Mouse (Mus musculus): ENCODE measurements around the gene Tmem97. TPM values are rescaled to one million over a fixed set of nuclear protein-coding genes. Genes with fewer than 3 reads are reported as not detected.
"Not testable (repeated sequence)": the region's sequence is repeated elsewhere in the genome, so short reads cannot be mapped to it uniquely, and the experiment has no call there.

Tmem97 gene
- polyA plus RNA-seq, 1 experiment from 2014 or later, result 81.5 TPM

DNA sequence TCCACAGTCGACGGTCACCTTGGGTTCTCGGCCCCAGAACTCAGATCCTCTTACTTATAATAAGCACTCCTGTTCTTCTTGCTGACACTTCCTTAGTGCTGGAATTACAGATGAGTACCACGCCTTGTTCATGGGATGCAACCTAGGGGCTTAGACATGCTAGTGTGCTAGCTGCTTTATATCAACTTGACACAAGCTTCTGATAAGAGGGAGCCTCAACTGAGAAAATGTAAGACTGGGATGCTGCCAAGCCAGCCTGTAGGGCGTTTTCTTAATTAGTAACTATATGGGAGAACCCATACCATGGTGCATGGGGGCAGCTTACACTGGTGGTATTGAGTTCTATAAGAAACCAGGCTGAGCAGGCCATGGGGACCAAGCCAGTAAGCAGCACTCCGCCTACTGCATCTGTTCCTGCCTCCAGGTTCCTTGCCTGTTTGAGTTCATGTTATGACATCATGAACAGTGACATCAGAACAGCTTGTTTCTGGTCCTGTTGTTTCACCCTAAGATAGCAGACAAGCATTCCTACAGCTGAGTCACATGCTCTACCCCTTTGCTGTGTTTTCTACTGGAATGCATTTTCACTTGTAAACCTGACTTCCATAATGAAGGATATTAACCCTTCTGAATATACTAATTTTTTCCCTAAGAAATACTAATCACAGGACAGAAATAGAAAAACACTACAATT is 43.8 kb upstream of the Tmem97 start:
- H3K4me3 ChIP-seq (ENCODE audit: low read depth, low read length), result no peak overlapping the region
- no peaks in the 10 kb centered on the region for H3K9me3 ChIP-seq (ENCODE audit: low read length)
- DNase-seq (no peak), ATAC-seq (no peak)
- H3K36me3 ChIP-seq (replicated peaks; ENCODE audit: insufficient read depth, low read length), result no peaks in the 10 kb centered on the region
- H3K9ac ChIP-seq (replicated peaks), result no peak overlapping the region
- H3K4me1 ChIP-seq (ENCODE audit: insufficient read depth), result 0 out of 2 replicates have a peak, but pooled peaks cover 2% of the 10 kb centered on the region
- H3K27me3 ChIP-seq (ENCODE audit: insufficient read depth, low read length), result no peaks in the 10 kb centered on the region
- 78% methylated on average over 6 of the region's 6 CpGs for WGBS (ENCODE audit: insufficient replicate concordance)
- H3K4me2 ChIP-seq (ENCODE audit: low read depth, low read length), result no peak overlapping the region
- H3K27ac ChIP-seq (ENCODE audit: low read depth), result no peak overlapping the region
- TF ChIP-seq CTCF (IDR thresholded peaks at IDR 0.05; ENCODE audit: low read depth) (no peak), EP300 (IDR thresholded peaks at IDR 0.05; ENCODE audit: low read depth) (no peak)

DNA sequence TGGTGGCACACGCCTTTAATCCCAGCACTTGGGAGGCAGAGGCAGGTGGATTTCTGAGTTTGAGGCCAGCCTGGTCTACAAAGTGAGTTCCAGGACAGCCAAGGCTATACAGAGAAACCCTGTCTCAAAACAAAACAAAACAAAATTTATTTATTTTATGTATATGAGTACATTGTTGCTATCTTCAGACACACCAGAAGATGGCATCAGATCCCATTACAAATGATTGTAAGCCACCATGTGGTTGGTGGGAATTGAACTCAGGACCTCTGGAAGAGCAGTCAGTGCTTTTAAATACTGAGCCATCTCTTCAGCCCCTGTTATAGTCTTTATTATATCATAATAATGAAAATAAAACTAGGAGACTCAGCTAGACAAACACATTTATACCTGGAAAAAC is 37.1 kb upstream of the Tmem97 start:
- not testable (repeated sequence) for H3K4me2 ChIP-seq (ENCODE audit: low read depth, low read length); H3K27ac ChIP-seq (ENCODE audit: low read depth); H3K36me3 ChIP-seq (replicated peaks; ENCODE audit: insufficient read depth, low read length); H3K4me1 ChIP-seq (ENCODE audit: insufficient read depth); H3K4me3 ChIP-seq (ENCODE audit: low read depth, low read length); H3K9ac ChIP-seq (replicated peaks); H3K9me3 ChIP-seq (ENCODE audit: low read length); DNase-seq; ATAC-seq; H3K27me3 ChIP-seq (ENCODE audit: insufficient read depth, low read length)
- TF ChIP-seq CTCF (IDR thresholded peaks at IDR 0.05; ENCODE audit: low read depth), result 0 out of 2 replicates have a peak, but pooled peaks have one; percentile 12
- 80% methylated on average over 1 of the region's 1 CpGs for WGBS (ENCODE audit: insufficient replicate concordance)

- H3K4me3 ChIP-seq (ENCODE audit: low read depth, low read length), result no peak overlapping the region
- H3K27ac ChIP-seq (ENCODE audit: low read depth), result no peak overlapping the region
- no peaks in the 10 kb centered on the region for H3K9me3 ChIP-seq (ENCODE audit: low read length)
- no peak for TF ChIP-seq EP300 (IDR thresholded peaks at IDR 0.05; ENCODE audit: low read depth)
- peak; percentile 47 for TF ChIP-seq CTCF (IDR thresholded peaks at IDR 0.05; ENCODE audit: low read depth)
- H3K27me3 ChIP-seq (ENCODE audit: insufficient read depth, low read length), result no peaks in the 10 kb centered on the region
- no peaks in the 10 kb centered on the region for H3K4me1 ChIP-seq (ENCODE audit: insufficient read depth)
- peaks cover 10% of the 10 kb centered on the region; the same call in 1 of the 2 replicates for H3K36me3 ChIP-seq (replicated peaks; ENCODE audit: insufficient read depth, low read length)
- ATAC-seq (no peak), DNase-seq (no peak)
- H3K9ac ChIP-seq (replicated peaks), result no peak overlapping the region
- H3K4me2 ChIP-seq (ENCODE audit: low read depth, low read length), result no peak overlapping the region
These were observed 35.5 kb upstream of the Tmem97 start for GRCm38 (mm10) chr11:78586099-78586498.

DNA sequence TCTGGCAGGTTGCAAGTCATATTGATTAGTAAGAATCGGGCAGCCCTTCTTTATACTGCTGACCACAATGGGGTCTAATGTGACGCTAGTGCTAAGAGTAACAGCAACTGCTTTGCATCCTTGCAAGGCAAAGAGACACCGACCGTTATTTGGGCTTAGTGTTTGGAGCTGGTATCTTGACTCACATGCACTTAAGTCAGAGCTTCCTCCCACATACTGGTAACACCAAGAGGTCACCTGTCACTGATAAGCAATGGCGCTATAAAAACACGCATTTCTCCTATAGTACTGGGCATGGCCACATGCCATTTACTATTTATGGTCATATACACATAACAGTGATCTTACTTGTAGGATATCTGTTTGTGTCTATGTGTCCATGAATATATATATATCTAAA is 32.3 kb upstream of the Tmem97 start:
- H3K9me3 ChIP-seq (ENCODE audit: low read length), result no peaks in the 10 kb centered on the region

GRCm38 (mm10) chr11:78574975-78575374 is 24.4 kb upstream of the Tmem97 start:
- Histone ChIP-seq H3K9me3 (ENCODE audit: low read length) (no peaks in the 10 kb centered on the region), H3K4me1 (ENCODE audit: insufficient read depth) (peaks cover 5% of the 10 kb centered on the region), H3K36me3 (replicated peaks; ENCODE audit: insufficient read depth, low read length) (0 out of 2 replicates have a peak, but pooled peaks cover 4% of the 10 kb centered on the region), H3K9ac (replicated peaks) (no peak overlapping the region), H3K27ac (ENCODE audit: low read depth) (peak overlapping the region; percentile 83), H3K27me3 (ENCODE audit: insufficient read depth, low read length) (no peaks in the 10 kb centered on the region), H3K4me2 (ENCODE audit: low read depth, low read length) (no peak overlapping the region), H3K4me3 (ENCODE audit: low read depth, low read length) (no peak overlapping the region)
- 65% methylated on average over 2 of the region's 2 CpGs for WGBS (ENCODE audit: insufficient replicate concordance)
- ATAC-seq (peak; percentile 93), DNase-seq (no peak)
- TF ChIP-seq EP300 (IDR thresholded peaks at IDR 0.05; ENCODE audit: low read depth) (peak; percentile 13; the same call in 1 of the 2 replicates), CTCF (IDR thresholded peaks at IDR 0.05; ENCODE audit: low read depth) (no peak)

More for the DNA sequence above, 32.3 kb upstream of the Tmem97 start:
- no peaks in the 10 kb centered on the region for H3K4me1 ChIP-seq (ENCODE audit: insufficient read depth)
- peaks cover 14% of the 10 kb centered on the region; the same call in 1 of the 2 replicates for H3K36me3 ChIP-seq (replicated peaks; ENCODE audit: insufficient read depth, low read length)
- no peak overlapping the region for H3K27ac ChIP-seq (ENCODE audit: low read depth)
- WGBS (ENCODE audit: insufficient replicate concordance), result 50% methylated on average over 6 of the region's 6 CpGs
- H3K9ac ChIP-seq (replicated peaks), result no peak overlapping the region
- no peak overlapping the region for H3K4me2 ChIP-seq (ENCODE audit: low read depth, low read length)
- no peaks in the 10 kb centered on the region for H3K27me3 ChIP-seq (ENCODE audit: insufficient read depth, low read length)
- ATAC-seq (no peak), DNase-seq (no peak)
- H3K4me3 ChIP-seq (ENCODE audit: low read depth, low read length), result no peak overlapping the region
- no peak for TF ChIP-seq CTCF (IDR thresholded peaks at IDR 0.05; ENCODE audit: low read depth)
- TF ChIP-seq EP300 (IDR thresholded peaks at IDR 0.05; ENCODE audit: low read depth), result peak; percentile 77

DNA sequence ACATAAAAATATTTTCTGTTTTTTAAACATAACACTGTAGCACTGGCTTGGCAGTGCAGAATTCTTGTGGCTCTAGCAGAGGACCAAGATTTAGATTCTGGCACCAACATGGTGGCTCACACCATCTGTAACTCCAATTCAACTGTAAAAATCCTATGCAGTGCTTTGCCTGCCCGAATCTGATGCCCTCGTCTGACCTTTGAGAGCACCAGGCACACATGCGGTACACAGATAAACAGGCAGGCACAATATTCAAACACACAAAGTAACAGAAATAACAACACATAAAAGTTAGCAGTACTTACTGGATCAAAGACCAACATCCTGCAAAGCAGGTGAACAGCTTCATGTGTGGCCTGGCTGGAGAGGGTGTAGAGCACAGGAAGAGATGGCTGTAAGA is 24.0 kb upstream of the Tmem97 start:
- Histone ChIP-seq H3K36me3 (replicated peaks; ENCODE audit: insufficient read depth, low read length) (0 out of 2 replicates have a peak, but pooled peaks cover 4% of the 10 kb centered on the region), H3K27ac (ENCODE audit: low read depth) (peak overlapping the region; percentile 41), H3K9me3 (ENCODE audit: low read length) (no peaks in the 10 kb centered on the region), H3K4me3 (ENCODE audit: low read depth, low read length) (no peak overlapping the region), H3K27me3 (ENCODE audit: insufficient read depth, low read length) (no peaks in the 10 kb centered on the region), H3K4me1 (ENCODE audit: insufficient read depth) (peaks cover 5% of the 10 kb centered on the region), H3K4me2 (ENCODE audit: low read depth, low read length) (no peak overlapping the region), H3K9ac (replicated peaks) (no peak overlapping the region)
- TF ChIP-seq EP300 (IDR thresholded peaks at IDR 0.05; ENCODE audit: low read depth) (0 out of 2 replicates have a peak, but pooled peaks have one; percentile 2), CTCF (IDR thresholded peaks at IDR 0.05; ENCODE audit: low read depth) (no peak)
- ATAC-seq (peak; percentile 51), DNase-seq (no peak)
- 50% methylated on average over 3 of the region's 3 CpGs for WGBS (ENCODE audit: insufficient replicate concordance)

- DNase-seq; H3K9me3 ChIP-seq (ENCODE audit: low read length); H3K4me2 ChIP-seq (ENCODE audit: low read depth, low read length); H3K4me1 ChIP-seq (ENCODE audit: insufficient read depth); H3K9ac ChIP-seq (replicated peaks); H3K27ac ChIP-seq (ENCODE audit: low read depth); H3K36me3 ChIP-seq (replicated peaks; ENCODE audit: insufficient read depth, low read length); H3K4me3 ChIP-seq (ENCODE audit: low read depth, low read length); ATAC-seq; H3K27me3 ChIP-seq (ENCODE audit: insufficient read depth, low read length): not testable (repeated sequence)
- WGBS (ENCODE audit: insufficient replicate concordance), result 75% methylated on average over 3 of the region's 4 CpGs
These were observed 23.5 kb upstream of the Tmem97 start for GRCm38 (mm10) chr11:78574031-78574430.

Data from liver, postnatal 0 days (tissue).